Mouse (Mus musculus) embryonic facial prominence, embryonic 12.5 days (tissue): ENCODE results near the gene Hprt. TPM values are rescaled to one million over a fixed set of nuclear protein-coding genes. Genes with fewer than 3 reads are reported as not detected.
"Not testable (repeated sequence)": the region's sequence is repeated elsewhere in the genome, so short reads cannot be mapped to it uniquely, and the experiment has no call there.

Source experiments
- ATAC-seq: fragments of 200-750 bp; cut with Nextera tagmentation; 2 replicates; pipeline ENCODE4 v1.8.0; 2017; ENCODE audit not compliant: insufficient number of reproducible peaks, insufficient read depth, low FRiP score, low TSS enrichment
- H3K27ac ChIP-seq: fragments of 300-500 bp; sonication (generic); 2 replicates; pipeline ENCODE4 v1.5.1; 2016; ENCODE audit warnings: mild to moderate bottlenecking
- H3K27me3 ChIP-seq: fragments of 300-500 bp; sonication (generic); 2 replicates; pipeline ENCODE4 v1.6.1; 2016; ENCODE audit warnings: mild to moderate bottlenecking, moderate library complexity
- H3K36me3 ChIP-seq: fragments of 300-500 bp; sonication (generic); 2 replicates; pipeline ENCODE4 v1.6.1; 2016; ENCODE audit warnings: mild to moderate bottlenecking
- H3K4me1 ChIP-seq: fragments of 300-500 bp; sonication (generic); 2 replicates; pipeline ENCODE4 v1.6.1; 2016
- H3K4me2 ChIP-seq: fragments of 300-500 bp; sonication (generic); replicated peaks from 2 replicates; pipeline ENCODE4 v1.6.1; 2016; ENCODE audit warnings: mild to moderate bottlenecking, moderate library complexity
- H3K4me3 ChIP-seq: fragments of 300-500 bp; sonication (generic); 2 replicates; pipeline ENCODE4 v1.5.1; 2016; ENCODE audit warnings: mild to moderate bottlenecking
- H3K9ac ChIP-seq: fragments of 300-500 bp; sonication (generic); 2 replicates; pipeline ENCODE4 v1.6.1; 2016; ENCODE audit warnings: mild to moderate bottlenecking, moderate library complexity
- H3K9me3 ChIP-seq: fragments of 300-500 bp; sonication (generic); 2 replicates; pipeline ENCODE4 v1.6.1; 2016; ENCODE audit warnings: mild to moderate bottlenecking, moderate library complexity
- WGBS: fragments of 180-500 bp; shearing (Covaris S2); methylation state at CpG from one replicate; pipeline ENCODE4 v1.1.7; 2016; 5-methylcytosine and 5-hydroxymethylcytosine counted together
- polyA plus RNA-seq: library from polyadenylated mRNA; unstranded; fragments of >200 nt; fragmentation: Nextera tagmentation; extraction: Ambion mirVana; gene quantifications from 2 replicates; pipeline ENCODE4 v1.2.1, GENCODE M21; 2016

Hprt gene
- polyA plus RNA-seq, 1 experiment from 2014 or later, result 66.4 TPM

DNA sequence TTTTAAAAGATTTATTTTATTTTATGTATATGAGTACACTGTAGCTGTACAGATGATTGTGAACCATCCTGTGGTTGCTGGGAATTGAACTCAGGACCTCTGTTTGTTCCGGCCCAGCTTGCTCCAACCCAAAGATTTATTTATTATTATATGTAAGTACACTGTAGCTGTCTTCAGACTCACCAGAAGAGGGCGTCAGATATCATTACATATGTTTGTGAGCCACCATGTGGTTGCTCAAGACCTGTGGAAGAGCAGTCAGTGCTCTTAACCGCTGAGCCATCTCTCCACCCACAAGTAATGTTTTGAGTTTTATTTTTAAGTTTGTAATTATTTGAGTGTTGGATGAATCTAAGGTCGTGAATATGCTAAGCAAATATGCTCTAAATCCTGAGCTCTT, 16.9 kb downstream of the Hprt start:
- 65% methylated on average over 4 of the region's 4 CpGs for WGBS

DNA sequence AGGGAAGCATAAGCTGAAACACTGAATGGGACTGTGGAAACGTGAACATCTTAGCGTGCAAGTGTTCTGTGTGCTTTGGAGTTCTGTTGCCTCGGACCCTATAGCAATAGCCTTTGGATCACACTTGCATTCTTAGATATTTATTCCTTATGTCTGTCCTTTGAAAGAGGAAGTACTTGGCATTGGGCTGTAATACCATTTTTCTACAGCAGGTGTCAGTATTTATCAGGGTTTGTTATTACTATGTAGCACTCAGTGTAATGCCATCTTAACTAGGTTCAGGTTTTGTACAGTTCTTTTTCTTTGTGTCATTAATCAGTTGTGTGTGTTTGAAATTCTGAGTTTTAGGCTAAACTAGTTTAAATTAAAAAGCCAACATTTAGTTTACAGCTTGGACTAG, 18.1 kb downstream of the Hprt start:
- Histone ChIP-seq H3K4me2 (no peak overlapping the region), H3K4me1 (no peaks in the 10 kb centered on the region), H3K9me3 (no peaks in the 10 kb centered on the region), H3K36me3 (no peaks in the 10 kb centered on the region), H3K9ac (no peak overlapping the region), H3K27ac (no peak overlapping the region), H3K27me3 (no peaks in the 10 kb centered on the region), H3K4me3 (no peak overlapping the region)
- WGBS, result 51% methylated on average over 3 of the region's 3 CpGs
- no peak for ATAC-seq

More for the DNA sequence above, 16.9 kb downstream of the Hprt start:
- H3K4me2 ChIP-seq, H3K4me1 ChIP-seq, ATAC-seq, H3K36me3 ChIP-seq, H3K27me3 ChIP-seq, H3K4me3 ChIP-seq, H3K27ac ChIP-seq, H3K9ac ChIP-seq, H3K9me3 ChIP-seq: not testable (repeated sequence)

DNA sequence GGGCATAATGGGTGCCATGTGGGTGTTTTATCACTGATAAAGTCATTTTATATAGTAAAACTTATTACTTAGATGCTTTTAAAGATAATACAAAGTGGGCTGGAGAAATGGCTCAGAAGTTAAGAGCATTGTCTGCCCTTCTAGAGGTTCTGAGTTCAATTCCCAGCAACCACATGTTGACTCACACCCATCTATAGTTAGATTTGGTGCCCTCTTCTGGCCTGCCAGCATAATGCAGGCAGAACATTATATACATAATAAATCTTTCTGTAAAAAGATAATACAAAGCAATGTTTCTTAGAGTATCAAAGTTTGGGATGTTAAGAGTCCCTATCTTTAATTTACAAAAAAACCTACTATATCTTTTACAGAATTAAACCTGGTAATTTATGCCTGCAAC, 27.6 kb downstream of the Hprt start:
- no peak for ATAC-seq
- H3K36me3 ChIP-seq, result 0 out of 2 replicates have a peak, but pooled peaks cover 3% of the 10 kb centered on the region
- H3K9ac ChIP-seq, result no peak overlapping the region
- no peaks in the 10 kb centered on the region for H3K9me3 ChIP-seq
- H3K27me3 ChIP-seq, result no peaks in the 10 kb centered on the region
- H3K4me2 ChIP-seq, result no peak overlapping the region
- H3K4me3 ChIP-seq, result no peak overlapping the region
- H3K4me1 ChIP-seq, result no peaks in the 10 kb centered on the region
- no peak overlapping the region for H3K27ac ChIP-seq

DNA sequence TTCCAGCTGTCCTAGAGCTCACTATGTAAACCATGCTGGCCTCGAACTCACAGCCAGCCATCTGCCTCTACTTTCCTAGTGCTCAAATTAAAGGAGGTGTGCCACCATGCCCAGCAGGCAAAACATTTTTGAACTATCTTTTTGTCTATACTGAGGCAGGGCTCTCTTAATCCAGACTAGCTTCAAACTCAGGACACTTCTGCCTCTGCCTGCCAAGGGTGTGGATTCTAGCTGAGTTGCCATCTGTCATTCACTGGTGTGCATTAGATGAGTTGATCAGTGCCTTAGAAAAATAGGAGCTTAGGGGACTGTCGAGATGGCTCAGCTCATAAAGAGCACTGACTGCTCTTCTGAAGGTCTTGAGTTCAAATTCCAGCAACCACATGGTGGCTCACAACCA, 35.1 kb downstream of the Hprt start:
- Histone ChIP-seq H3K4me2 (no peak overlapping the region), H3K36me3 (no peaks in the 10 kb centered on the region), H3K4me3 (no peak overlapping the region), H3K9me3 (no peaks in the 10 kb centered on the region), H3K27me3 (no peaks in the 10 kb centered on the region), H3K4me1 (no peaks in the 10 kb centered on the region), H3K27ac (no peak overlapping the region), H3K9ac (no peak overlapping the region)
- ATAC-seq, result no peak
- WGBS, result 89% methylated on average over 2 of the region's 2 CpGs

DNA sequence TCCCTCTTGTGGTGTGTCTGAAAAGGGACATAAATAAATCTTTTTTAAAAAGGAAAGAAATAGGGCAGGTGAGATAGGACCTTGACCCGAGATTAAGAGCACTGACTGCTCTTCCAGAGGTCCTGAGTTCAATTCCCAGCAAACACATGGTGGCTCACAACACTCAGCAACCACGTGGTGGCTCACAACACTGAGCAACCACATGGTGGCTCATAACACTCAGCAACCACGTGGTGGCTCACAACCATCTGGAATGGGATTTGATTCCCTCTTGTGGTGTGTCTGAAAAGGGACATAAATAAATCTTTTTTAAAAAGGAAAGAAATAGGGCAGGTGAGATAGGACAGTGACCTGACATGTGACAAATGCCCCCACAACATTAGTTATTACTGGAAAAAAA, 36.3 kb downstream of the Hprt start:
- not testable (repeated sequence) for H3K9me3 ChIP-seq, H3K9ac ChIP-seq, H3K27me3 ChIP-seq, H3K27ac ChIP-seq, H3K4me2 ChIP-seq, H3K4me1 ChIP-seq, H3K4me3 ChIP-seq, ATAC-seq, H3K36me3 ChIP-seq
- WGBS, result 24% methylated on average over 3 of the region's 3 CpGs

DNA sequence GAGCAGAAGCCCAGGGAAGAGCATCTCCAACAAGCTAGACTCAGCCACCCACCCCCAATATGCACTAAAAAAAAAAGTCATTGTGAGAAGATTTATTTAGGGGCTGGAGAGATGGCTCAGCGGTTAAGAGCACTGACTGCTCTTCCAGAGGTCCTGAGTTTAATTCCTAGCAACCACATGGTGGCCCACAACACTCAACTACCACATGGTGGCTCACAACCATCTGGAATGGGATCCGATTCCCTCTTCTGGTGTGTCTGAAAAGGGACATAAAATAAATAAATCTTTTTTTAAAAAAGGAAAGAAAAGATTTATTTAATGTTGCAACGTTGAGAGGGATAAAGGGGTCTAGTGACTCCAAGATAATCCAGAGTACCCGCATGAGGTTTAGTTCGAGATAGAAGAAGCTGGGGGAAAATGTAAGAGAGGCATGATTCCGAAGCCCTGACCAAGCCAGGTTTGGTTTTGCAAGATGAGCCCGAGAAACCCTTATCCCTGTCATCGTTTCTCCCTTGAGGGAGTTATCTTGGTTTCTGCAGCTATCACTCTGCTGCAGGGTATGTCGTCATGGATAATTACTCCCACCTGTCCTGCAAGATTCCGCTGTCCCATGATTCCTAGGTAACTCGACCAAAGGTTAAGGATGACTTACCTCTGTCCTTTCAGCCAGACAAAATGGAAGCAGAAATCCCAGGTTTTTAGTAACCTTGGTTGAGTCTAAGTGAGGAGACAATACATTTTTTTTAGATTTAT, 37.7 kb downstream of the Hprt start:
- H3K27ac ChIP-seq, result no peak overlapping the region

DNA sequence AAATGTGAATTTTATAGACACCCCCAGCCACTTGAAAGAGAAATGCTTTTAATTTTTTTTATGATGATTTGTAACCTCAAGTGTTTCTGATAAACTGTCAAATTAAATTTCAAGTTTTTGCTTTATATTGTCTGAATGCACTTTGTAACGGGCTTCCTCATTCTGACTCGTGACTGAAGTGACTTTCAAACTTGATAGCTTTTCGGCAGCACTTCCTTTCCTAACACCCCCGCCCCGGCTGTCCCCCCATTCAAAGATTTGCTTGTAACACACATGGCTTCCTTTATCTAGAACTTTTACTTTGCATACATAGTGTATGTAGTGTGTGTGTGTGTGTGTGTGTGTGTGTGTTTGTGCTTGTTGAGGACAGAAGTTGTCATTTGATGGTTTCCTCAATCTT, 41.6 kb downstream of the Hprt start:
- no peak overlapping the region for H3K27ac ChIP-seq
- H3K27me3 ChIP-seq, result no peaks in the 10 kb centered on the region
- H3K4me1 ChIP-seq, result no peaks in the 10 kb centered on the region
- H3K4me2 ChIP-seq, result no peak overlapping the region
- no peaks in the 10 kb centered on the region for H3K9me3 ChIP-seq
- H3K36me3 ChIP-seq, result no peaks in the 10 kb centered on the region
- no peak for ATAC-seq
- no peak overlapping the region for H3K9ac ChIP-seq
- 76% methylated on average over 5 of the region's 5 CpGs for WGBS
- no peak overlapping the region for H3K4me3 ChIP-seq

More for the DNA sequence above, 37.7 kb downstream of the Hprt start:
- H3K4me1 ChIP-seq, result no peaks in the 10 kb centered on the region
- H3K9me3 ChIP-seq, result no peaks in the 10 kb centered on the region
- H3K9ac ChIP-seq, result no peak overlapping the region
- no peaks in the 10 kb centered on the region for H3K36me3 ChIP-seq
- 52% methylated on average over 11 of the region's 11 CpGs for WGBS
- H3K4me3 ChIP-seq, result no peak overlapping the region
- no peak overlapping the region for H3K4me2 ChIP-seq
- H3K27me3 ChIP-seq, result no peaks in the 10 kb centered on the region
- no peak for ATAC-seq

DNA sequence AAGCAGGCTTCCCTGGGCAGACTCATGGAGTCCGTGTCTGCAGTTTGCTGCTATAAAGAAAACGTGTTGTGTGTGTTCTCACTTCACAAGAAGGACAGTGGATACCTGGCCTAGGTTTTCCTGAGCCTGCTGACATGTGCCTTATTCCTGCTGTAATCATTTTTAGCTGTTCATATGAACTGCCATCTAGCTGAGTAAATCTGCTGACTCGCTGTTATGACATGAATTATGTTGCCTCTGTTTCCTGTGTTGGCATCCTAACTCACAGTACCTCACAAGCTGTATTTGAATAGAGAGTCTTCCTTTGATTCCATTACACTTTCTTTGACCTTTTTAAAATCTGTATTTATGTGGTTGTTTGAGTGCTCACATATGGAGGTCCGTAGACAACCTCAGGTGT, 50.3 kb downstream of the Hprt start:
- Histone ChIP-seq H3K36me3 (no peaks in the 10 kb centered on the region), H3K4me2 (no peak overlapping the region), H3K9ac (no peak overlapping the region), H3K4me1 (no peaks in the 10 kb centered on the region), H3K27me3 (no peaks in the 10 kb centered on the region), H3K27ac (no peak overlapping the region), H3K4me3 (no peak overlapping the region), H3K9me3 (no peaks in the 10 kb centered on the region)
- ATAC-seq, result no peak
- 84% methylated on average over 4 of the region's 4 CpGs for WGBS

DNA sequence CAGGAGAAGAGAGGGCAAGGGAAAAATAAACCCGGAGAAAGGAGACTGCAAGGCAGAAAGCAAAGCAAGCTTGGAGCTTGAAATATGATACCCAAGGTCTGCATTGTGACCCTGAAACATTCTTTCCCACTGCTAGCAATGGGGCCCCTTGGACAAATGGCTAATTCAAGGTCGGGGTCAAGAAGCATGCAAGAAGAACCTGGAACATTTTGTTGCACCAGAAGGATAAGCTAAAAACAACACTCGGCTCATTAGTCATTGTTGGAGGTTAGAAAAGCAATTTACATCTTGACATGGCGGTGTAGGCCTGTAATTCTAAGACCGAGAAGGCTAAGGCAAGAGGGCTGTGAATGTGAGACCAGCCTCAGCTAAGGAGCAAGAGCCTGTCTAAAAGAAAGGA, 51.7 kb downstream of the Hprt start:
- no peak overlapping the region for H3K4me3 ChIP-seq
- H3K4me2 ChIP-seq, result no peak overlapping the region
- H3K27me3 ChIP-seq, result no peaks in the 10 kb centered on the region
- no peaks in the 10 kb centered on the region for H3K9me3 ChIP-seq
- no peaks in the 10 kb centered on the region for H3K4me1 ChIP-seq
- no peak overlapping the region for H3K9ac ChIP-seq
- no peaks in the 10 kb centered on the region for H3K36me3 ChIP-seq
- ATAC-seq, result no peak
- peak overlapping the region; percentile 3; the same call in 1 of the 2 replicates for H3K27ac ChIP-seq
- WGBS, result 36% methylated on average over 5 of the region's 5 CpGs

DNA sequence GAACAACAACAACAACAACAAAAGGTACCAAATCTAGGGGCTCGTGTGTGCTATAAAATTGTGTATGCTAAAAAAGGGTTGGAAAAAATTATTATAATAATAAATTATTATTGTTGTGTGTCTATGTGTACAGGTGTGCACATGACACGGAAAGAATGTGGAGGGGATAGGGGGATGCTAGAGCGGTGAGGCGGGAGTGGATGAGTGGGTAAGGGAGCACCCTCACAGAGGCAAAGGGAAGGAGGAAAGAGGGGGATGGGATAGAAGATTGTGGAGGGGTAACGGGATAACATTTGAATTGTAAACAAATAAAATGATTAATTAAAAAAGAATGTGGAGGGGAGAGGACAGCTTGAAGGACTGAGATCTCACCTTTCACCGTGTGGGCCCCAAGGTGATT, 52.2 kb downstream of the Hprt start:
- Histone ChIP-seq H3K9ac (no peak overlapping the region), H3K4me1 (peaks cover 1% of the 10 kb centered on the region; the same call in 1 of the 2 replicates), H3K36me3 (no peaks in the 10 kb centered on the region), H3K27ac (no peak overlapping the region; the same call in 1 of the 2 replicates), H3K27me3 (no peaks in the 10 kb centered on the region), H3K4me3 (no peak overlapping the region), H3K9me3 (no peaks in the 10 kb centered on the region), H3K4me2 (no peak overlapping the region)
- 76% methylated on average over 6 of the region's 6 CpGs for WGBS
- ATAC-seq, result no peak

DNA sequence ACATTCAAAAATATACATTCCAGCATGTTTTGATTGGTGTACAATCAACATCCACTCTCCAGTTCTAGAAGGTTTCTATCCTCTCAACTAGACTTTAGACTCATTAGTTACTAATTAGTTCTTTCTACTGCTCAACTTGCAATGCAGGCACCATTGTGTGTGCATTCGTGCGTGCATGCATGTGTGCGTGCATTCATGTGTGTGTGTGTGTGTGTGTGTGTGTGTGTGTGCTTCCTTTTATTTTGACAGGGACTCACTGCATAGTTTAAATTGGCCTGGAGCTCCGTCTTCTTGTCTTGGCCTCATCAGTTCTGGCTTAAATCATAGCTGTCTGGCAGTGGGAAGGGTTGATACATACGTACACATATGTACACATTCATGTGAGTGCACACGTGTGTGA, 53.1 kb downstream of the Hprt start:
- Histone ChIP-seq H3K27ac (no peak overlapping the region), H3K36me3 (no peaks in the 10 kb centered on the region), H3K4me3 (no peak overlapping the region), H3K27me3 (no peaks in the 10 kb centered on the region), H3K9ac (no peak overlapping the region), H3K4me2 (no peak overlapping the region), H3K4me1 (peaks cover 7% of the 10 kb centered on the region; the same call in 1 of the 2 replicates), H3K9me3 (no peaks in the 10 kb centered on the region)
- ATAC-seq, result no peak
- WGBS, result 79% methylated on average over 6 of the region's 6 CpGs

DNA sequence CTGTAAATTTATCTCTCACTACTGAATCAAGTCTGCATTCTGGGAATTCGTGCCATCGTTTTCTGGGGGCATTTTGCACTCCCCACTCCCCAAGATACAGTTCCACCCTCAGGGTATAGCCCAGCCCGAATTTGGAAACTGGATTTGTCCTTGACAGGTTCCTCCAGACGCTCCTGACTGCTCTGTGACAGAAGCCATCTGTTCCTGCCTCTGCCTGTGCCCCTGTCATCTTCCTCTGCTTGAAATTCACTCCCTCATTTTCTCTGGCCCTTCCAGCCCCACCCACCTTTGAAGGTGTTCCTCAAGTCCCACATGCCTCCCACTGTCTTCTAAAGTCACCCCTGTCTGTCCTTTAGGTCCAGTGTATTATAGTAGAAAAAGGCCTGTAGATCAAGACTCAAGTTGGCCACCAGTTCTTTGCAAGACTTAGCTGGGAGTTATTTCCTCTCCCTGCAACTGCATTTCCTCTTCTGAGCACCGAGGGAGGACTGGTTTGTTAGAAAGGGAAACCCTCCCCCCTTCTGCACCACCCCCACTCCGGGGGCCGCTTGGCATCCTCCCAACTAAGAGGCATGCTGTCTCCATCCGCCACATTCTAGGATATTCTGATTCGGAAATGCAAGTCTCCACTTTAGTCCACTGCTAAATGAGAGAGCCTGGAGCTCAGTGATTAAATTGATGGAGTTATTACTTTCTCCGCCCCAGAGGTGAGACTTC, 57.4 kb downstream of the Hprt start:
- no peak overlapping the region for H3K4me2 ChIP-seq
- no peaks in the 10 kb centered on the region for H3K36me3 ChIP-seq
- no peak overlapping the region for H3K4me3 ChIP-seq
- H3K9ac ChIP-seq, result no peak overlapping the region
- peaks cover 7% of the 10 kb centered on the region; the same call in 1 of the 2 replicates for H3K4me1 ChIP-seq
- no peaks in the 10 kb centered on the region for H3K9me3 ChIP-seq
- 32% methylated on average over 10 of the region's 10 CpGs for WGBS
- no peak for ATAC-seq
- no peak overlapping the region for H3K27ac ChIP-seq
- H3K27me3 ChIP-seq, result no peaks in the 10 kb centered on the region
